Mouse (Mus musculus) spleen, adult 2 months (tissue): Measurements from ENCODE around the gene Speer4f2. TPM values are rescaled to one million over a fixed set of nuclear protein-coding genes. Genes with fewer than 3 reads are reported as not detected.

ENCODE experiments used
- DNase-seq, 2 experiments: peaks; one replicate each; pipeline versions ENCODE4 v3.0.0 to v3.0.0-alpha.2; 2012 to 2021; ENCODE audit warnings: low spot score in 2 of 2, low read depth in 1 of 2
- H3K27ac ChIP-seq: fragments of 200-500 bp; 2 replicates; pipeline ENCODE4 v1.5.1; 2012; ENCODE audit warnings: low read length, inconsistent platforms; ENCODE audit not compliant: insufficient read depth
- H3K27me3 ChIP-seq: fragments of 200-500 bp; 2 replicates; pipeline ENCODE4 v1.6.1; 2012; ENCODE audit warnings: mild to moderate bottlenecking, moderate library complexity, low read length, inconsistent platforms; ENCODE audit not compliant: control insufficient read depth, insufficient read depth
- H3K36me3 ChIP-seq: fragments of 200-500 bp; 2 replicates; pipeline ENCODE4 v1.6.1; 2012; ENCODE audit warnings: mild to moderate bottlenecking, low read length, inconsistent platforms; ENCODE audit not compliant: control insufficient read depth, insufficient read depth
- H3K4me1 ChIP-seq: fragments of 200-500 bp; 2 replicates; pipeline ENCODE4 v1.6.1; 2011; ENCODE audit warnings: inconsistent platforms; ENCODE audit not compliant: control insufficient read depth, insufficient read depth, insufficient read length
- H3K4me3 ChIP-seq: fragments of 200-500 bp; 2 replicates; pipeline ENCODE4 v1.5.1; 2011; ENCODE audit warnings: mild to moderate bottlenecking, inconsistent platforms; ENCODE audit not compliant: insufficient read depth, insufficient read length; ENCODE audit errors: extremely low read depth
- CTCF ChIP-seq: fragments of 200-500 bp; IDR thresholded peaks from 2 replicates; pipeline ENCODE4 v1.5.1; 2011; ENCODE audit warnings: mild to moderate bottlenecking, inconsistent platforms; ENCODE audit not compliant: insufficient read depth, insufficient read length, insufficient replicate concordance; ENCODE audit errors: extremely low read depth
- POLR2A ChIP-seq: fragments of 200-500 bp; IDR thresholded peaks from 2 replicates; pipeline ENCODE4 v1.6.1; 2011; ENCODE audit warnings: low read depth, low read length, inconsistent platforms
- WGBS: fragments of 180-500 bp; shearing (Covaris S2); methylation state at CpG from one replicate; pipeline ENCODE4 v1.1.7; 2018; 5-methylcytosine and 5-hydroxymethylcytosine counted together
- polyA plus RNA-seq: library from polyadenylated mRNA; depleted of rRNA; stranded (reverse); fragments of >200 nt; gene quantifications from 2 replicates; pipeline ENCODE4 v1.2.3, GENCODE M21; 2012; rRNA removed

Speer4f2 gene
- polyA plus RNA-seq, 1 experiment = not detected

DNA sequence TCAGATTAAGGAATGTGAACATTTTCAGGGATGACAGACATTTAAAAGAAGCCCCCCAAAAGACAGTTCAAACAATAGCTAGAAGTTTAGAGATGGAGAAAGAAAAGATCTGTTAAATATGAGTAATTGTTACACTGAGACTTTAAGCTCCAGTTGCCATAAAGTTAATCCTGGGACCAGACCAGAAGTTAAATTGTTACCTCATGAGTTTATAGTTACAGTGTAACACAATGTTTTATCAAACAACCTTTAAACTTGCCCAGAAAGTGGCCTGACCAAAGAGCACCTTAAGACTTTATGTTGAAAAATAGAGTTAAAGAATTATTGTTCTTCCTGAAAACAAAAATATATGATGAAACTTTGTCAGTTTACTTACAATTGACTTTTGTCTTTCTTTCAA, 46.9 kb downstream of the Speer4f2 start:
- H3K4me1 ChIP-seq = no peaks in the 10 kb centered on the region
- no peak overlapping the region for H3K27ac ChIP-seq
- DNase-seq = no peak
- no peaks in the 10 kb centered on the region for H3K36me3 ChIP-seq
- no peak overlapping the region for H3K4me3 ChIP-seq
- TF ChIP-seq POLR2A = no peak
- no peak for TF ChIP-seq CTCF
- H3K27me3 ChIP-seq = no peaks in the 10 kb centered on the region

DNA sequence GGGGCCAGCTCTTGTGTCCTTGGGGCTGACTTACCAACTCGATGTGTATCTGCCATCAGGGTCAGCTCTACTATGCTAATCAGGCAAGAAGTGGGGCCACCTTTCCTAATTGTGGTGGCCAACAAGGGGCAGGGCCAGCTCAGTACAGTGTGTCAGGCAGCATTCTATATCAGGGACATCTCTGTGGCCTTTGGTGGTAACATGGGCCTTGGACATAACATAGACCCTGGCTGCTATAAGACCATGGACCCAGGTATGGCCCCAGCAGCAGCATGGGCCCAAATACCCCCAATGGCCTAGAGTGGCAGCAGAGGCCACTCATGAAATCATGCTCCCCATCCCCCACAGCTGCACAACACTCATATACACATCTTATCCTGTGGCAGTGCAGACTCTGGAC, 49.2 kb downstream of the Speer4f2 start:
- Histone ChIP-seq H3K27me3 (no peaks in the 10 kb centered on the region), H3K36me3 (no peaks in the 10 kb centered on the region), H3K4me3 (no peak overlapping the region), H3K4me1 (no peaks in the 10 kb centered on the region), H3K27ac (no peak overlapping the region)
- WGBS = 63% methylated on average over 1 of the region's 1 CpGs
- TF ChIP-seq CTCF (no peak), POLR2A (no peak)
- DNase-seq = no peak

DNA sequence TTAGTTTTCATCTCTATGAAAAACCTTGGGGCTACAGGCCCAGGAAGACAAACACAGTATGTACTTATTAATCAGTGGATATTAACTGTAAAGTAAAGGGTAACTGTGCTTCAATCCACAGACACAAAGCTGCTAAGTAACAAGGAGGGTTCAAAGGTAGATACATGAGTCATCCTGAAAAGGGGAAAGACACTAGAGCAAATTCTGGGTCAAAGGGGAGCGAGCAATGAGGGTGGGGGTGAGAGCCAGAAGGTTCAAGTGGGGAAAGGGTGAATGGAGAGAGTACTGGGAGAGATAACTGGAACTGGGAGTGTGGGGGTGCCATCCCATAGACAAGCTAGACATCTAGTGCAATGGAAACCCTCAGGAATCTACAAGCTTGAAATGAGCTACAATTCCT, 54.0 kb downstream of the Speer4f2 start:
- TF ChIP-seq CTCF = no peak
- no peak for TF ChIP-seq POLR2A
- no peak overlapping the region for H3K4me3 ChIP-seq
- DNase-seq = no peak
- no peaks in the 10 kb centered on the region for H3K4me1 ChIP-seq
- H3K27ac ChIP-seq = no peak overlapping the region
- WGBS = 86% methylated on average over 1 of the region's 1 CpGs
- no peaks in the 10 kb centered on the region for H3K27me3 ChIP-seq
- H3K36me3 ChIP-seq = no peaks in the 10 kb centered on the region

Other genes with a start within 250 kb of the Speer4f2 start
- not detected in 2 replicates for gene Speer4f1, start 102.9 kb downstream of the Speer4f2 start, polyA plus RNA-seq
- 0.35 and 0.38 TPM in 2 replicates for gene Sema3c, start 201.1 kb downstream of the Speer4f2 start, polyA plus RNA-seq